Mouse (Mus musculus) CH12.LX (cell line): ENCODE data around the gene Kdr. TPM values are rescaled to one million over a fixed set of nuclear protein-coding genes. Genes with fewer than 3 reads are reported as not detected.

Experiments used
- DNase-seq: peaks from one replicate; pipeline ENCODE4 v3.0.0-alpha.2; 2013; ENCODE audit errors: extremely low read depth
- H3K27ac ChIP-seq: 2 replicates; pipeline ENCODE4 v1.5.1; 2012; ENCODE audit warnings: low read depth, mild to moderate bottlenecking, control low read depth, moderate library complexity; ENCODE audit not compliant: insufficient read depth
- H3K27me3 ChIP-seq: replicated peaks from 2 replicates; pipeline ENCODE3; 2012; ENCODE audit warnings: inconsistent platforms
- H3K36me3 ChIP-seq, 2 experiments: replicated peaks in 1 of 2; 2 replicates each; pipeline versions ENCODE3 to v1.6.1; 2012; ENCODE audit warnings: inconsistent platforms in 1 of 2, low read length in 1 of 2, mild to moderate bottlenecking in 1 of 2, mixed read lengths in 1 of 2, moderate library complexity in 1 of 2; ENCODE audit not compliant: control insufficient read depth in 1 of 2, insufficient read depth in 1 of 2
- H3K4me1 ChIP-seq, 2 experiments: 2 replicates each; pipeline ENCODE4 v1.6.1; 2012; ENCODE audit warnings: inconsistent platforms in 1 of 2, moderate library complexity in 1 of 2; ENCODE audit not compliant: insufficient read depth in 2 of 2, control insufficient read depth in 1 of 2
- H3K4me2 ChIP-seq: 2 replicates; pipeline ENCODE4 v1.6.1; 2012; ENCODE audit warnings: low read depth, mild to moderate bottlenecking, control low read depth; ENCODE audit not compliant: poor library complexity, insufficient read depth, severe bottlenecking
- H3K4me3 ChIP-seq, 3 experiments: fragments of 150-350 bp in 1 of 3; sonication (generic) in 1 of 3; replicated peaks in 1 of 3; 2 replicates each; pipeline versions ENCODE3 to v1.5.1; 2011 to 2012; ENCODE audit warnings: low read depth in 2 of 3, low read length in 2 of 3, mild to moderate bottlenecking in 2 of 3, moderate library complexity in 2 of 3, control low read depth in 1 of 3, improper control_type of control experiment in 1 of 3, inconsistent platforms in 1 of 3, mixed read lengths in 1 of 3; ENCODE audit not compliant: poor library complexity in 1 of 3
- H3K79me2 ChIP-seq: replicated peaks from 2 replicates; pipeline ENCODE4 v1.6.1; 2012; ENCODE audit warnings: mild to moderate bottlenecking, moderate library complexity; ENCODE audit not compliant: control insufficient read depth, poor library complexity, insufficient read depth, severe bottlenecking; ENCODE audit errors: extremely low read depth
- H3K9ac ChIP-seq: 2 replicates; pipeline ENCODE4 v1.6.1; 2012; ENCODE audit warnings: low read depth, mild to moderate bottlenecking, control low read depth, moderate library complexity; ENCODE audit not compliant: insufficient read depth
- H3K9me3 ChIP-seq: replicated peaks from 2 replicates; pipeline ENCODE3; 2012; ENCODE audit warnings: low read length, inconsistent platforms, mixed read lengths
- BHLHE40 ChIP-seq: IDR thresholded peaks from 2 replicates; pipeline ENCODE4 v1.6.1; 2011; ENCODE audit warnings: mild to moderate bottlenecking, low read depth, low read length, improper control_type of control experiment
- CHD1 ChIP-seq: IDR thresholded peaks from 2 replicates; pipeline ENCODE4 v1.6.1; 2012; ENCODE audit warnings: low read depth, low read length, improper control_type of control experiment, inconsistent platforms
- CHD2 ChIP-seq: IDR thresholded peaks from 2 replicates; pipeline ENCODE4 v1.6.1; 2011; ENCODE audit warnings: low read length, improper control_type of control experiment
- CTCF ChIP-seq, 2 experiments: IDR thresholded peaks in 1 of 2; conservative IDR thresholded peaks in 1 of 2; 2 replicates each; pipeline ENCODE4 v1.5.1; 2011 to 2012; ENCODE audit warnings: low read depth in 2 of 2, low read length in 2 of 2, improper control_type of control experiment in 1 of 2, inconsistent platforms in 1 of 2, mild to moderate bottlenecking in 1 of 2, moderate library complexity in 1 of 2
- ETS1 ChIP-seq: conservative IDR thresholded peaks from 2 replicates; pipeline ENCODE4 v1.6.1; 2012; ENCODE audit warnings: low read depth, mild to moderate bottlenecking, inconsistent platforms, low read length, improper control_type of control experiment, moderate library complexity
- JUN ChIP-seq: IDR thresholded peaks from 2 replicates; pipeline ENCODE4 v1.6.1; 2011; ENCODE audit warnings: low read depth, mild to moderate bottlenecking, low read length, improper control_type of control experiment, moderate library complexity; ENCODE audit not compliant: insufficient read depth
- KAT2A ChIP-seq: IDR thresholded peaks from 2 replicates; pipeline ENCODE4 v1.6.1; 2012; ENCODE audit warnings: low read length, improper control_type of control experiment, inconsistent platforms; ENCODE audit not compliant: insufficient replicate concordance
- MAX ChIP-seq: IDR thresholded peaks from 2 replicates; pipeline ENCODE4 v1.6.1; 2011; ENCODE audit warnings: low read length, improper control_type of control experiment
- MAZ ChIP-seq: IDR thresholded peaks from 2 replicates; pipeline ENCODE4 v1.6.1; 2012; ENCODE audit warnings: low read depth, mild to moderate bottlenecking, inconsistent platforms, low read length, improper control_type of control experiment, moderate library complexity
- MEF2A ChIP-seq: IDR thresholded peaks from 2 replicates; pipeline ENCODE4 v1.6.1; 2014; ENCODE audit warnings: low read depth, mild to moderate bottlenecking, inconsistent platforms, low read length, improper control_type of control experiment, borderline replicate concordance
- MXI1 ChIP-seq: IDR thresholded peaks from 2 replicates; pipeline ENCODE4 v1.6.1; 2011; ENCODE audit warnings: mild to moderate bottlenecking, low read depth, low read length, improper control_type of control experiment
- MYC ChIP-seq: IDR thresholded peaks from 2 replicates; pipeline ENCODE4 v1.6.1; 2011; ENCODE audit warnings: low read depth, mild to moderate bottlenecking, improper control_type of control experiment, low read length
- NELFE ChIP-seq: IDR thresholded peaks from 2 replicates; pipeline ENCODE4 v1.6.1; 2011; ENCODE audit warnings: low read depth, low read length, improper control_type of control experiment
- NRF1 ChIP-seq: IDR thresholded peaks from 2 replicates; pipeline ENCODE4 v1.6.1; 2014; ENCODE audit warnings: low read depth, mild to moderate bottlenecking, inconsistent platforms, low read length, improper control_type of control experiment, moderate library complexity
- POLR2A ChIP-seq: IDR thresholded peaks from 2 replicates; pipeline ENCODE4 v1.6.1; 2011; ENCODE audit warnings: low read depth, mild to moderate bottlenecking, improper control_type of control experiment, low read length
- POLR2AphosphoS2 ChIP-seq: IDR thresholded peaks from 2 replicates; pipeline ENCODE4 v1.6.1; 2011; ENCODE audit warnings: low read depth, low read length, improper control_type of control experiment
- RAD21 ChIP-seq: IDR thresholded peaks from 2 replicates; pipeline ENCODE4 v1.6.1; 2011; ENCODE audit warnings: low read depth, mild to moderate bottlenecking, low read length, improper control_type of control experiment, moderate library complexity
- SIN3A ChIP-seq: IDR thresholded peaks from 2 replicates; pipeline ENCODE4 v1.6.1; 2012; ENCODE audit warnings: low read length, improper control_type of control experiment, inconsistent platforms
- SMC3 ChIP-seq: IDR thresholded peaks from 2 replicates; pipeline ENCODE4 v1.6.1; 2011; ENCODE audit warnings: low read depth, low read length, improper control_type of control experiment
- TCF12 ChIP-seq: IDR thresholded peaks from 2 replicates; pipeline ENCODE4 v1.6.1; 2014; ENCODE audit warnings: low read depth, mild to moderate bottlenecking, inconsistent platforms, low read length, improper control_type of control experiment
- UBTF ChIP-seq: IDR thresholded peaks from 2 replicates; pipeline ENCODE4 v1.6.1; 2012; ENCODE audit warnings: low read depth, mild to moderate bottlenecking, inconsistent platforms, low read length, improper control_type of control experiment, moderate library complexity
- USF2 ChIP-seq: conservative IDR thresholded peaks from 2 replicates; pipeline ENCODE4 v1.6.1; 2011; ENCODE audit warnings: low read depth, low read length, improper control_type of control experiment
- ZKSCAN1 ChIP-seq: IDR thresholded peaks from 2 replicates; pipeline ENCODE4 v1.6.1; 2012; ENCODE audit warnings: low read depth, inconsistent platforms, low read length, improper control_type of control experiment, borderline replicate concordance
- dilution Hi-C: fragments of 300-500 bp; cut with MboI; formaldehyde crosslinking; loops from 2 replicates; pipeline ENCODE4 v1.14.3; 2020; ENCODE audit warnings: low sequenced_read_pairs; ENCODE audit not compliant: extremely low pct_unique_long_range_greater_than_20kb, extremely low pct_ligation_motif_present
- in situ Hi-C: fragments of 300-500 bp; cut with MboI; formaldehyde crosslinking; loops from 3 replicates; pipeline ENCODE4 v1.14.3; 2019; ENCODE audit warnings: low sequenced_read_pairs, low pct_ligation_motif_present, low pct_unique_long_range_greater_than_20kb, mixed read lengths
- polyA plus RNA-seq: library from polyadenylated mRNA; unstranded; fragments of >175 nt; gene quantifications from 2 replicates; pipeline ENCODE4 v1.2.1, GENCODE M21; 2012; ENCODE audit warnings: low read depth; ENCODE audit not compliant: insufficient read length
- total RNA-seq, 2 experiments: library from RNA; depleted of rRNA; stranded (reverse); fragments of 300-350 nt in 1 of 2; fragments of >200 nt in 1 of 2; gene quantifications; 2 replicates each; pipeline ENCODE4 v1.2.3; 2012 to 2014

The Kdr gene
- total and polyA plus RNA-seq, 3 experiments: not detected

GRCm38 (mm10) chr5:75950866-75951265 is 27.4 kb downstream of the Kdr start:
- DNase-seq: no peak
- Histone ChIP-seq H3K27me3 (no peaks in the 10 kb centered on the region), H3K4me2 (no peak overlapping the region), H3K27ac (no peak overlapping the region)
- in situ Hi-C loops: no loop called here
- TF ChIP-seq POLR2AphosphoS2 (no peak), MAX (no peak), NRF1 (no peak), MEF2A (no peak), CHD1 (no peak), ETS1 (no peak), POLR2A (no peak), USF2 (no peak), KAT2A (no peak), SIN3A (no peak)
- TF ChIP-seq, all 38 proteins: peak for 0
- Histone ChIP-seq H3K9me3 (no peaks in the 10 kb centered on the region), H3K36me3 (no peaks in the 10 kb centered on the region), H3K4me1 (no peaks in the 10 kb centered on the region), H3K9ac (no peak overlapping the region), H3K4me3 (no peak overlapping the region), H3K79me2 (no peaks in the 10 kb centered on the region)
- dilution Hi-C loops: no loop called here

GRCm38 (mm10) chr5:75945394-75945793 is 32.9 kb downstream of the Kdr start:
- dilution Hi-C loops (no loop called here), in situ Hi-C loops (no loop called here)
- no peak for DNase-seq
- Histone ChIP-seq H3K4me1 (no peaks in the 10 kb centered on the region), H3K9ac (no peak overlapping the region), H3K4me3 (no peak overlapping the region), H3K9me3 (no peaks in the 10 kb centered on the region), H3K27ac (no peak overlapping the region), H3K36me3 (no peaks in the 10 kb centered on the region), H3K27me3 (no peaks in the 10 kb centered on the region), H3K4me2 (no peak overlapping the region), H3K79me2 (no peaks in the 10 kb centered on the region)
- TF ChIP-seq MYC (no peak), SMC3 (no peak), NRF1 (no peak), RAD21 (no peak), JUN (no peak), MAZ (no peak), POLR2A (no peak), MXI1 (no peak), CTCF (conservative IDR thresholded peaks at IDR 0.05 in 1 of 2, IDR thresholded peaks at IDR 0.05 in 1 of 2; ENCODE audit: low read depth in 2 of 2, low read length in 2 of 2) (no peak), TCF12 (no peak), NELFE (no peak), ZKSCAN1 (no peak), BHLHE40 (no peak), CHD2 (no peak), UBTF (no peak)
